Comparison of ENCODE assay signal across 33 mouse cellular contexts in the genomic region with DNA sequence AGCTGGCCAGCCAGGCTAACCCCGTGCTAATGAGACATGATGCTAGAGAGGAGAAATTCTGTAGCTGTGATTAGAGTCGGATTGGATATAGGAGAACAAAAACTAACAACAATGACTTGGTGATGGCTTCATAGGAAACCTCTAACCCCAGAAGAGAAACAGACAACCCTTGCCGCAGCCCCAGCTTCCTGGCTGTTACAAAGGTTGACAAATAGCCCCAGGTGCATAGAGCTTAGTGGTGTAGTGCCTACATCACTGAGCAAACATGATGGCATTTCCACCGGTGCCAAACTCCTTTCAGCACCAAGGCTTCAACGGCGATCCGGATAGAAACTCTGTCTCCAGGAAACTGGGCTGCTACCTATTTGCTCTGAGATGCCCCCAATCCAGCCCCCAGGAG. TPM values are rescaled to one million over a fixed set of nuclear protein-coding genes. Genes with fewer than 3 reads are reported as not detected.
A peak's percentile ranks its signal among the peaks of the same experiment; 100 is the strongest.
DNase-seq lines count a peak whose midpoint lies in the region; ATAC-seq and TF ChIP-seq lines count a peak whose summit lies in the region.
"Had no signal": no experiment of that assay in that cellular context is flagged by ENCODE, and none has a peak within 500 bp of the region (broad histone marks: within the 10 kb centered on the region; RNA-seq: fewer than 3 reads in every experiment).

No protein-coding gene starts in this region.

- no peak for ATAC-seq in forebrain, embryonic 15.5 days (replicated peaks)
- ATAC-seq in forebrain, embryonic 11.5 days (replicated peaks; ENCODE audit: low FRiP score) = no peak
- peak; percentile 18 for ATAC-seq in megakaryocyte progenitor cell, adult 5-6 weeks (replicated peaks; ENCODE audit: poor library complexity)
- ATAC-seq: forebrain, postnatal 0 days had no signal

- H3K9ac ChIP-seq in forebrain, embryonic 15.5 days (replicated peaks) = no peak overlapping the region
- H3K9ac ChIP-seq in forebrain, embryonic 11.5 days (ENCODE audit: low read length) = no peak overlapping the region
- H3K9ac ChIP-seq: embryonic facial prominence, embryonic 13.5 days; forebrain, postnatal 0 days; heart, embryonic 12.5 days; limb, embryonic 15.5 days; liver, embryonic 13.5 days; midbrain, embryonic 12.5 days had no signal

- no peak for DNase-seq in forebrain, embryonic 11.5 days (ENCODE audit: low spot score)
- peak; percentile 13 for DNase-seq in 416B (ENCODE audit: low read depth)
- DNase-seq in layer of hippocampus, adult 8-10 months (ENCODE audit: low spot score in 2 of 2) = no peak
- DNase-seq in adipocyte (ENCODE audit: low spot score) = no peak
- DNase-seq: adrenal gland, adult 2 months; B cell, adult 2 months; forebrain, postnatal 0 days; kidney, adult 18-20 months; kidney, postnatal 36 days; layer of hippocampus, postnatal 36 days; liver, embryonic 13.5 days; lung, adult 2 months; lung, postnatal 10 days; thymus, adult 2 months; thymus, postnatal 36 days had no signal

- H3K27ac ChIP-seq in forebrain, embryonic 15.5 days (replicated peaks) = peak overlapping the region; percentile 40; the same call in 1 of the 2 replicates
- H3K27ac ChIP-seq in forebrain, embryonic 11.5 days (ENCODE audit: low read depth, low read length) = no peak overlapping the region
- peak overlapping the region; percentile 99 for H3K27ac ChIP-seq in bone marrow macrophage, adult 2 months (ENCODE audit: insufficient read depth, low read depth, low read length)
- H3K27ac ChIP-seq: embryonic facial prominence, embryonic 13.5 days; forebrain, embryonic 10.5 days; limb, embryonic 10.5 days; limb, embryonic 15.5 days; liver, embryonic 13.5 days; midbrain, embryonic 12.5 days had no signal

- TF ChIP-seq POLR2A in bone marrow macrophage, adult 2 months (IDR thresholded peaks at IDR 0.05; ENCODE audit: borderline replicate concordance, low read depth, low read length) = no peak

- no peaks in the 10 kb centered on the region for H3K9me3 ChIP-seq in forebrain, embryonic 15.5 days
- H3K9me3 ChIP-seq in forebrain, embryonic 11.5 days (ENCODE audit: control insufficient read depth, low read length) = no peaks in the 10 kb centered on the region
- H3K9me3 ChIP-seq: embryonic facial prominence, embryonic 13.5 days; forebrain, embryonic 10.5 days; heart, embryonic 12.5 days; limb, embryonic 10.5 days; limb, embryonic 15.5 days; liver, embryonic 13.5 days; midbrain, embryonic 12.5 days had no signal

- 74% methylated on average over 7 of the region's 7 CpGs for WGBS in forebrain, embryonic 15.5 days
- WGBS in forebrain, embryonic 11.5 days = 88% methylated on average over 7 of the region's 7 CpGs

- H3K36me3 ChIP-seq in forebrain, embryonic 15.5 days = no peaks in the 10 kb centered on the region
- H3K36me3 ChIP-seq in forebrain, embryonic 11.5 days (ENCODE audit: control insufficient read depth, insufficient read depth, low read length) = no peaks in the 10 kb centered on the region
- H3K36me3 ChIP-seq: embryonic facial prominence, embryonic 13.5 days; forebrain, embryonic 10.5 days; heart, embryonic 12.5 days; limb, embryonic 10.5 days; limb, embryonic 15.5 days; liver, embryonic 13.5 days; midbrain, embryonic 12.5 days had no signal

- no peaks in the 10 kb centered on the region for H3K27me3 ChIP-seq in forebrain, embryonic 15.5 days
- no peaks in the 10 kb centered on the region for H3K27me3 ChIP-seq in forebrain, embryonic 11.5 days (ENCODE audit: control insufficient read depth, insufficient read depth, low read length)
- H3K27me3 ChIP-seq: embryonic facial prominence, embryonic 13.5 days; heart, embryonic 12.5 days; limb, embryonic 15.5 days; liver, embryonic 13.5 days; midbrain, embryonic 12.5 days had no signal

- H3K4me2 ChIP-seq in forebrain, embryonic 15.5 days (replicated peaks) = no peak overlapping the region
- H3K4me2 ChIP-seq in forebrain, embryonic 11.5 days (ENCODE audit: low read depth, low read length, severe bottlenecking) = no peak overlapping the region
- H3K4me2 ChIP-seq: embryonic facial prominence, embryonic 13.5 days; heart, embryonic 12.5 days; limb, embryonic 15.5 days; liver, embryonic 13.5 days; midbrain, embryonic 12.5 days had no signal

- H3K4me1 ChIP-seq in forebrain, embryonic 15.5 days = peaks cover 9% of the 10 kb centered on the region
- no peaks in the 10 kb centered on the region for H3K4me1 ChIP-seq in forebrain, embryonic 11.5 days (replicated peaks; ENCODE audit: control insufficient read depth, insufficient read depth, low read length)
- H3K4me1 ChIP-seq in bone marrow macrophage, adult 2 months (ENCODE audit: control insufficient read depth, insufficient read depth, low read length) = peaks cover 57% of the 10 kb centered on the region
- H3K4me1 ChIP-seq: embryonic facial prominence, embryonic 13.5 days; limb, embryonic 15.5 days; liver, embryonic 13.5 days had no signal

- no peak for TF ChIP-seq CTCF in bone marrow macrophage, adult 2 months (IDR thresholded peaks at IDR 0.05; ENCODE audit: low read depth, low read length)

- no peak overlapping the region for H3K4me3 ChIP-seq in forebrain, embryonic 15.5 days
- H3K4me3 ChIP-seq in forebrain, embryonic 11.5 days (ENCODE audit: low read depth, low read length) = no peak overlapping the region
- H3K4me3 ChIP-seq in bone marrow macrophage, adult 2 months (ENCODE audit: insufficient read depth, low read length) = no peak overlapping the region
- H3K4me3 ChIP-seq: embryonic facial prominence, embryonic 13.5 days; forebrain, embryonic 10.5 days; heart, embryonic 12.5 days; limb, embryonic 10.5 days; limb, embryonic 15.5 days; liver, embryonic 13.5 days; midbrain, embryonic 12.5 days had no signal

RNA-seq across cellular contexts. Expression of a gene that starts 9.2 kb away (rescaled TPM):
- not detected in 2 replicates for polyA plus RNA-seq in forebrain, embryonic 15.5 days (2015; fragmentation: Nextera tagmentation; extraction: Ambion mirVana)
- polyA plus RNA-seq in forebrain, embryonic 11.5 days (2014; fragmentation: Nextera tagmentation; extraction: Ambion mirVana) = not detected in 2 replicates
- 0.28 and 0.41 TPM in 2 replicates for polyA plus RNA-seq in bone marrow macrophage, adult 2 months (2012; ENCODE audit: insufficient read depth, insufficient read length, missing spikeins)
- not detected in 2 replicates for total RNA-seq in megakaryocyte progenitor cell, adult 5-6 weeks (2015)
- not detected in 2 replicates for total RNA-seq in megakaryocyte progenitor cell, adult 5-6 weeks (2017)
- total RNA-seq in layer of hippocampus, adult 8-10 months (2022) = 1 to 10 TPM in 2 of 4 experiments, under 1 TPM in 2; 0.24 to 1.8 (median 0.93) TPM
- total RNA-seq: adrenal gland, adult 2 months; adrenal gland, postnatal 4 days; forebrain, postnatal 0 days; gastrocnemius, adult 8-10 months had no signal
- polyA plus RNA-seq: adrenal gland, adult 2 months; embryonic facial prominence, embryonic 13.5 days; forebrain, embryonic 10.5 days; forebrain, postnatal 0 days; gonadal fat pad, adult 2 months; heart, embryonic 12.5 days; heart, postnatal 0 days; hindbrain, embryonic 11.5 days; hindbrain, embryonic 16.5 days; intestine, embryonic 14.5 days; kidney, embryonic 16.5 days; limb, embryonic 10.5 days; liver, embryonic 13.5 days; lung, adult 2 months; midbrain, embryonic 12.5 days; neural tube, embryonic 14.5 days had no signal

RNA-seq across cellular contexts. Expression of a gene that starts 47.0 kb away (rescaled TPM):
- 26.7 and 28.5 TPM in 2 replicates for polyA plus RNA-seq in forebrain, embryonic 15.5 days (2015; fragmentation: Nextera tagmentation; extraction: Ambion mirVana)
- 18.7 and 22.5 TPM in 2 replicates for polyA plus RNA-seq in forebrain, embryonic 11.5 days (2014; fragmentation: Nextera tagmentation; extraction: Ambion mirVana)
- polyA plus RNA-seq in bone marrow macrophage, adult 2 months (2012; ENCODE audit: insufficient read depth, insufficient read length, missing spikeins) = 1,284 and 1,400 TPM in 2 replicates
- total RNA-seq in megakaryocyte progenitor cell, adult 5-6 weeks (2015) = 62.3 and 67.6 TPM in 2 replicates
- 67.5 and 73.8 TPM in 2 replicates for total RNA-seq in megakaryocyte progenitor cell, adult 5-6 weeks (2017)
- 100 to 1,000 TPM; 317 to 358 (median 338) TPM for total RNA-seq in layer of hippocampus, adult 8-10 months (2022)

Comparison
In these comparisons a context has a peak if more than half of its experiments do, and no peak if none do; other contexts are left out.
1. RNA of a gene that starts 47.0 kb away (polyA plus RNA-seq): 1,284 to 1,400 TPM in bone marrow macrophage, adult 2 months; 26.7 to 28.5 TPM in forebrain, embryonic 15.5 days and 18.7 to 22.5 TPM in forebrain, embryonic 11.5 days; every median in the first group is over 10 times any median in the second.